Comparison of ENCODE assay signal across 25 mouse cellular contexts in genomic region chr1:171606656-171607055, GRCm38 (mm10). TPM values are rescaled to one million over a fixed set of nuclear protein-coding genes. Genes with fewer than 3 reads are reported as not detected.
A peak's percentile ranks its signal among the peaks of the same experiment; 100 is the strongest.
DNase-seq lines count a peak whose midpoint lies in the region; TF ChIP-seq lines count a peak whose summit lies in the region.
"Had no signal": no experiment of that assay in that cellular context is flagged by ENCODE, and none has a peak within 500 bp of the region (broad histone marks: within the 10 kb centered on the region; RNA-seq: fewer than 3 reads in every experiment).

No protein-coding gene starts in this region.

- TF ChIP-seq CTCF in thymus, adult 2 months (IDR thresholded peaks at IDR 0.05; ENCODE audit: borderline replicate concordance, control insufficient read depth, extremely low read depth, insufficient read depth, low read length, poor library complexity), result no peak
- TF ChIP-seq CTCF in bone marrow macrophage, adult 2 months (IDR thresholded peaks at IDR 0.05; ENCODE audit: low read depth, low read length), result no peak

- 10% methylated on average over 3 of the region's 3 CpGs for WGBS in thymus, adult 2 months

- no peaks in the 10 kb centered on the region for H3K27me3 ChIP-seq in thymus, adult 2 months (ENCODE audit: control insufficient read depth, insufficient read depth, low read length)
- H3K27me3 ChIP-seq in splenic B cell, adult 2 months (ENCODE audit: control insufficient read depth, insufficient read depth, low read length, poor library complexity, severe bottlenecking), result no peaks in the 10 kb centered on the region
- H3K27me3 ChIP-seq: forebrain, embryonic 15.5 days; hindbrain, embryonic 12.5 days; liver, embryonic 15.5 days; midbrain, embryonic 12.5 days; neural tube, embryonic 12.5 days; stomach, embryonic 15.5 days had no signal

- H3K36me3 ChIP-seq in thymus, adult 2 months (ENCODE audit: control insufficient read depth, insufficient read depth, low read length), result peaks cover 4% of the 10 kb centered on the region; the same call in 1 of the 2 replicates
- peaks cover 6% of the 10 kb centered on the region; the same call in 1 of the 2 replicates for H3K36me3 ChIP-seq in splenic B cell, adult 2 months (ENCODE audit: control insufficient read depth, insufficient read depth, low read length, poor library complexity, severe bottlenecking)
- H3K36me3 ChIP-seq: forebrain, embryonic 15.5 days; hindbrain, embryonic 12.5 days; liver, embryonic 15.5 days; midbrain, embryonic 12.5 days; neural tube, embryonic 12.5 days; stomach, embryonic 15.5 days had no signal

- no peak overlapping the region for H3K27ac ChIP-seq in thymus, adult 2 months (ENCODE audit: control insufficient read depth, insufficient read depth, low read length)
- H3K27ac ChIP-seq in bone marrow macrophage, adult 2 months (ENCODE audit: insufficient read depth, low read depth, low read length), result peak overlapping the region; percentile 62
- H3K27ac ChIP-seq: forebrain, embryonic 15.5 days; hindbrain, embryonic 12.5 days; kidney, postnatal 0 days; liver, embryonic 15.5 days; midbrain, embryonic 12.5 days; neural tube, embryonic 12.5 days; stomach, embryonic 15.5 days had no signal

- no peak for TF ChIP-seq POLR2A in thymus, adult 2 months (IDR thresholded peaks at IDR 0.05; ENCODE audit: control insufficient read depth, extremely low read depth, insufficient read depth, low read length, poor library complexity)
- no peak for TF ChIP-seq POLR2A in bone marrow macrophage, adult 2 months (IDR thresholded peaks at IDR 0.05; ENCODE audit: borderline replicate concordance, low read depth, low read length)

- peak; percentile 8 for DNase-seq in heart, adult 11 months
- DNase-seq in heart, postnatal 4 days, result no peak
- DNase-seq in thymus, adult 2 months, result no peak
- DNase-seq in thymus, postnatal 4 days, result no peak
- peak; percentile 38 for DNase-seq in splenic B cell, adult 2 months (ENCODE audit: low read depth, low spot score)
- DNase-seq in lung, postnatal 25 days (ENCODE audit: low spot score), result no peak
- DNase-seq in natural killer cell, adult 2 months (ENCODE audit: low spot score in 2 of 2), result no peak
- DNase-seq: adrenal gland, postnatal 14 days; cerebellum, adult 9-11 months; gastrocnemius, postnatal 10 days; heart, postnatal 14 days; kidney, adult 2 months; retina, postnatal 1 day; right cerebral cortex, postnatal 25 days had no signal

- H3K4me1 ChIP-seq in thymus, adult 2 months (replicated peaks; ENCODE audit: control insufficient read depth, insufficient read depth, low read length), result no peaks in the 10 kb centered on the region
- H3K4me1 ChIP-seq in bone marrow macrophage, adult 2 months (ENCODE audit: control insufficient read depth, insufficient read depth, low read length), result peaks cover 28% of the 10 kb centered on the region
- H3K4me1 ChIP-seq: forebrain, embryonic 15.5 days; hindbrain, embryonic 12.5 days; liver, embryonic 15.5 days; midbrain, embryonic 12.5 days; neural tube, embryonic 12.5 days; stomach, embryonic 15.5 days had no signal

- H3K4me3 ChIP-seq in thymus, adult 2 months (ENCODE audit: control insufficient read depth, insufficient read depth, low read length), result peak overlapping the region; percentile 23
- H3K4me3 ChIP-seq in bone marrow macrophage, adult 2 months (ENCODE audit: insufficient read depth, low read length), result peak overlapping the region; percentile 83
- H3K4me3 ChIP-seq: forebrain, embryonic 15.5 days; hindbrain, embryonic 12.5 days; midbrain, embryonic 12.5 days; neural tube, embryonic 12.5 days; stomach, embryonic 15.5 days had no signal

RNA-seq across cellular contexts. Expression of gene Ly9, which starts 0.6 kb away (rescaled TPM):
- under 1 TPM; 0.25 to 0.33 TPM for total RNA-seq in heart, postnatal 4 days (2021)
- polyA plus RNA-seq in thymus, adult 2 months (2012; rRNA removed), result 30.6 and 32.0 TPM in 2 replicates
- 249 and 274 TPM in 2 replicates for polyA plus RNA-seq in bone marrow macrophage, adult 2 months (2012; ENCODE audit: insufficient read depth, insufficient read length, missing spikeins)
- total RNA-seq: layer of hippocampus, postnatal 14 days had no signal
- polyA plus RNA-seq: heart, embryonic 11.5 days; hindbrain, embryonic 12.5 days; limb, embryonic 11.5 days; midbrain, embryonic 12.5 days; neural tube, embryonic 12.5 days had no signal

RNA-seq across cellular contexts. Expression of gene Slamf7, which starts 46.2 kb away (rescaled TPM):
- not detected for total RNA-seq in heart, postnatal 4 days (2021)
- polyA plus RNA-seq in thymus, adult 2 months (2012; rRNA removed), result 4.5 and 6.0 TPM in 2 replicates
- 177 and 179 TPM in 2 replicates for polyA plus RNA-seq in bone marrow macrophage, adult 2 months (2012; ENCODE audit: insufficient read depth, insufficient read length, missing spikeins)
- total RNA-seq: layer of hippocampus, postnatal 14 days had no signal
- polyA plus RNA-seq: forebrain, embryonic 15.5 days; heart, embryonic 11.5 days; hindbrain, embryonic 12.5 days; kidney, postnatal 0 days; limb, embryonic 11.5 days; midbrain, embryonic 12.5 days; neural tube, embryonic 12.5 days had no signal

RNA-seq across cellular contexts. Expression of gene Cd244a, which starts 47.7 kb away (rescaled TPM):
- under 1 TPM; 0.07 to 0.16 TPM for total RNA-seq in heart, postnatal 4 days (2021)
- polyA plus RNA-seq in thymus, adult 2 months (2012; rRNA removed), result 1.8 and 1.9 TPM in 2 replicates
- 1.3 and 2.4 TPM in 2 replicates for polyA plus RNA-seq in bone marrow macrophage, adult 2 months (2012; ENCODE audit: insufficient read depth, insufficient read length, missing spikeins)
- total RNA-seq: layer of hippocampus, postnatal 14 days had no signal
- polyA plus RNA-seq: forebrain, embryonic 15.5 days; heart, embryonic 11.5 days; limb, embryonic 11.5 days; midbrain, embryonic 12.5 days; neural tube, embryonic 12.5 days had no signal

Comparison
In these comparisons a context has a peak if more than half of its experiments do, and no peak if none do; other contexts are left out.
1. DNase-seq: peak in heart, adult 11 months (single experiment) and splenic B cell, adult 2 months (single experiment); none in heart, postnatal 4 days (single experiment), thymus, adult 2 months (single experiment), thymus, postnatal 4 days (single experiment), lung, postnatal 25 days (single experiment) and natural killer cell, adult 2 months (0 of 2).
2. RNA of gene Slamf7, which starts 46.2 kb away (polyA plus RNA-seq): 177 to 179 TPM in bone marrow macrophage, adult 2 months; 4.5 to 6.0 TPM in thymus, adult 2 months; every median in the first group is over 10 times any median in the second.